Mouse (Mus musculus) heart, embryonic 16.5 days (tissue): ENCODE measurements around the gene Dusp2. TPM values are rescaled to one million over a fixed set of nuclear protein-coding genes. Genes with fewer than 3 reads are reported as not detected.

ENCODE experiments used
- ATAC-seq: fragments of 200-750 bp; cut with Nextera tagmentation; replicated peaks from 2 replicates; pipeline ENCODE4 v1.8.0; 2017; ENCODE audit warnings: moderate number of reproducible peaks; ENCODE audit not compliant: insufficient read depth, low FRiP score; ENCODE audit errors: extremely low read depth
- H3K27ac ChIP-seq: fragments of 300-500 bp; sonication (generic); 2 replicates; pipeline ENCODE4 v1.5.1; 2014; ENCODE audit warnings: mild to moderate bottlenecking, low read length, control low read depth, moderate library complexity
- H3K27me3 ChIP-seq: fragments of 300-500 bp; sonication (generic); 2 replicates; pipeline ENCODE4 v1.6.1; 2014; ENCODE audit warnings: low read length, mixed read lengths; ENCODE audit not compliant: control insufficient read depth, insufficient read depth
- H3K36me3 ChIP-seq: fragments of 300-500 bp; sonication (generic); 2 replicates; pipeline ENCODE4 v1.6.1; 2014; ENCODE audit not compliant: control insufficient read depth, insufficient read depth
- H3K4me1 ChIP-seq: fragments of 300-500 bp; sonication (generic); 2 replicates; pipeline ENCODE4 v1.6.1; 2014; ENCODE audit warnings: low read length, mixed read lengths; ENCODE audit not compliant: control insufficient read depth, insufficient read depth
- H3K4me2 ChIP-seq: fragments of 300-500 bp; sonication (generic); 2 replicates; pipeline ENCODE4 v1.6.1; 2014; ENCODE audit warnings: low read depth, mild to moderate bottlenecking, control low read depth, low read length
- H3K4me3 ChIP-seq: fragments of 300-500 bp; sonication (generic); 2 replicates; pipeline ENCODE4 v1.5.1; 2014; ENCODE audit warnings: mild to moderate bottlenecking, control low read depth, low read length
- H3K9ac ChIP-seq: fragments of 300-500 bp; sonication (generic); 2 replicates; pipeline ENCODE4 v1.6.1; 2014; ENCODE audit warnings: low read length, control low read depth
- H3K9me3 ChIP-seq: fragments of 300-500 bp; sonication (generic); replicated peaks from 2 replicates; pipeline ENCODE4 v1.6.1; 2016; ENCODE audit warnings: low read length; ENCODE audit not compliant: control insufficient read depth
- WGBS: fragments of 180-500 bp; shearing (Covaris S2); extraction: QIAGEN DNeasy Blood & Tissue Kit; methylation state at CpG from one replicate; pipeline ENCODE4 v1.1.7; 2014; 5-methylcytosine and 5-hydroxymethylcytosine counted together
- polyA plus RNA-seq: library from polyadenylated mRNA; unstranded; fragments of >200 nt; fragmentation: Nextera tagmentation; extraction: Ambion mirVana; gene quantifications from 2 replicates; pipeline ENCODE4 v1.2.1, GENCODE M21; 2015

Gene Dusp2
- polyA plus RNA-seq, 1 experiment from 2014 or later: 18.1 TPM

- Histone ChIP-seq H3K36me3 (no peaks in the 10 kb centered on the region), H3K9ac (no peak overlapping the region), H3K4me2 (no peak overlapping the region), H3K4me3 (no peak overlapping the region), H3K4me1 (no peaks in the 10 kb centered on the region), H3K9me3 (no peaks in the 10 kb centered on the region), H3K27me3 (no peaks in the 10 kb centered on the region), H3K27ac (no peak overlapping the region)
- WGBS: 32% methylated on average over 3 of the region's 3 CpGs
- no peak for ATAC-seq
These were observed 28.8 kb upstream of the Dusp2 start for GRCm38 (mm10) chr2:127307179-127307578.

GRCm38 (mm10) chr2:127308660-127309059 lies 27.3 kb upstream of the Dusp2 start:
- WGBS: 95% methylated on average over 2 of the region's 2 CpGs

GRCm38 (mm10) chr2:127310246-127310645 lies 25.7 kb upstream of the Dusp2 start:
- Histone ChIP-seq H3K27ac (no peak overlapping the region), H3K27me3 (no peaks in the 10 kb centered on the region), H3K4me1 (peaks cover 2% of the 10 kb centered on the region; the same call in 1 of the 2 replicates), H3K36me3 (no peaks in the 10 kb centered on the region), H3K4me3 (no peak overlapping the region), H3K9ac (no peak overlapping the region), H3K9me3 (no peaks in the 10 kb centered on the region), H3K4me2 (no peak overlapping the region)
- WGBS: 21% methylated on average over 2 of the region's 2 CpGs
- no peak for ATAC-seq

More at GRCm38 (mm10) chr2:127308660-127309059, 27.3 kb upstream of the Dusp2 start:
- Histone ChIP-seq H3K4me2 (no peak overlapping the region), H3K27me3 (no peaks in the 10 kb centered on the region), H3K36me3 (no peaks in the 10 kb centered on the region), H3K4me3 (no peak overlapping the region), H3K9me3 (no peaks in the 10 kb centered on the region), H3K9ac (no peak overlapping the region), H3K4me1 (no peaks in the 10 kb centered on the region), H3K27ac (no peak overlapping the region)
- no peak for ATAC-seq

GRCm38 (mm10) chr2:127310685-127311084 lies 25.3 kb upstream of the Dusp2 start:
- 87% methylated on average over 7 of the region's 7 CpGs for WGBS
- H3K4me1 ChIP-seq: peaks cover 2% of the 10 kb centered on the region; the same call in 1 of the 2 replicates
- ATAC-seq: no peak

GRCm38 (mm10) chr2:127311193-127311592 lies 24.8 kb upstream of the Dusp2 start:
- 86% methylated on average over 1 of the region's 1 CpGs for WGBS
- Histone ChIP-seq H3K9ac (no peak overlapping the region), H3K36me3 (no peaks in the 10 kb centered on the region), H3K27ac (no peak overlapping the region), H3K27me3 (no peaks in the 10 kb centered on the region), H3K4me1 (peaks cover 2% of the 10 kb centered on the region; the same call in 1 of the 2 replicates), H3K9me3 (no peaks in the 10 kb centered on the region), H3K4me2 (no peak overlapping the region), H3K4me3 (no peak overlapping the region)
- ATAC-seq: no peak

More at GRCm38 (mm10) chr2:127310685-127311084, 25.3 kb upstream of the Dusp2 start:
- Histone ChIP-seq H3K9me3 (no peaks in the 10 kb centered on the region), H3K9ac (no peak overlapping the region), H3K36me3 (no peaks in the 10 kb centered on the region), H3K27ac (no peak overlapping the region), H3K27me3 (no peaks in the 10 kb centered on the region), H3K4me2 (no peak overlapping the region), H3K4me3 (no peak overlapping the region)

- no peak for ATAC-seq
- no peaks in the 10 kb centered on the region for H3K36me3 ChIP-seq
- no peak overlapping the region for H3K4me3 ChIP-seq
- 89% methylated on average over 4 of the region's 4 CpGs for WGBS
- no peak overlapping the region for H3K9ac ChIP-seq
- no peaks in the 10 kb centered on the region for H3K9me3 ChIP-seq
- H3K4me1 ChIP-seq: peaks cover 2% of the 10 kb centered on the region; the same call in 1 of the 2 replicates
- no peaks in the 10 kb centered on the region for H3K27me3 ChIP-seq
- H3K4me2 ChIP-seq: no peak overlapping the region
- no peak overlapping the region for H3K27ac ChIP-seq
These were observed 23.2 kb upstream of the Dusp2 start for GRCm38 (mm10) chr2:127312801-127313200.

- Histone ChIP-seq H3K4me1 (peaks cover 2% of the 10 kb centered on the region; the same call in 1 of the 2 replicates), H3K9me3 (no peaks in the 10 kb centered on the region), H3K27ac (peak overlapping the region; percentile 81), H3K4me2 (no peak overlapping the region), H3K27me3 (no peaks in the 10 kb centered on the region), H3K36me3 (no peaks in the 10 kb centered on the region), H3K9ac (no peak overlapping the region), H3K4me3 (no peak overlapping the region)
- peak; percentile 61 for ATAC-seq
- 48% methylated on average over 4 of the region's 4 CpGs for WGBS
These were observed 22.1 kb upstream of the Dusp2 start for GRCm38 (mm10) chr2:127313878-127314277.

GRCm38 (mm10) chr2:127314467-127315154 lies 21.3 kb upstream of the Dusp2 start:
- Histone ChIP-seq H3K27ac (peak overlapping the region; percentile 81), H3K4me2 (no peak overlapping the region), H3K36me3 (no peaks in the 10 kb centered on the region), H3K9ac (no peak overlapping the region), H3K4me3 (no peak overlapping the region), H3K9me3 (no peaks in the 10 kb centered on the region), H3K27me3 (no peaks in the 10 kb centered on the region), H3K4me1 (peaks cover 2% of the 10 kb centered on the region; the same call in 1 of the 2 replicates)
- WGBS: 40% methylated on average over 6 of the region's 6 CpGs
- peak; percentile 82 for ATAC-seq

GRCm38 (mm10) chr2:127315155-127315470 lies 20.8 kb upstream of the Dusp2 start:
- H3K27me3 ChIP-seq: no peaks in the 10 kb centered on the region
- ATAC-seq: no peak
- WGBS: 89% methylated on average over 1 of the region's 1 CpGs
- H3K9me3 ChIP-seq: no peaks in the 10 kb centered on the region
- H3K36me3 ChIP-seq: no peaks in the 10 kb centered on the region
- H3K4me1 ChIP-seq: peaks cover 2% of the 10 kb centered on the region; the same call in 1 of the 2 replicates
- no peak overlapping the region for H3K9ac ChIP-seq
- H3K27ac ChIP-seq: peak overlapping the region; percentile 81
- H3K4me3 ChIP-seq: no peak overlapping the region
- H3K4me2 ChIP-seq: no peak overlapping the region
